Mouse (Mus musculus) spleen, adult 2 months (tissue): ENCODE results near the gene Plekha4.

Source experiments
- CTCF ChIP-seq: fragments of 200-500 bp; IDR thresholded peaks from 2 replicates; pipeline ENCODE4 v1.5.1; 2011; ENCODE audit warnings: mild to moderate bottlenecking, inconsistent platforms; ENCODE audit not compliant: insufficient read depth, insufficient read length, insufficient replicate concordance; ENCODE audit errors: extremely low read depth
- POLR2A ChIP-seq: fragments of 200-500 bp; IDR thresholded peaks from 2 replicates; pipeline ENCODE4 v1.6.1; 2011; ENCODE audit warnings: low read depth, low read length, inconsistent platforms

DNA sequence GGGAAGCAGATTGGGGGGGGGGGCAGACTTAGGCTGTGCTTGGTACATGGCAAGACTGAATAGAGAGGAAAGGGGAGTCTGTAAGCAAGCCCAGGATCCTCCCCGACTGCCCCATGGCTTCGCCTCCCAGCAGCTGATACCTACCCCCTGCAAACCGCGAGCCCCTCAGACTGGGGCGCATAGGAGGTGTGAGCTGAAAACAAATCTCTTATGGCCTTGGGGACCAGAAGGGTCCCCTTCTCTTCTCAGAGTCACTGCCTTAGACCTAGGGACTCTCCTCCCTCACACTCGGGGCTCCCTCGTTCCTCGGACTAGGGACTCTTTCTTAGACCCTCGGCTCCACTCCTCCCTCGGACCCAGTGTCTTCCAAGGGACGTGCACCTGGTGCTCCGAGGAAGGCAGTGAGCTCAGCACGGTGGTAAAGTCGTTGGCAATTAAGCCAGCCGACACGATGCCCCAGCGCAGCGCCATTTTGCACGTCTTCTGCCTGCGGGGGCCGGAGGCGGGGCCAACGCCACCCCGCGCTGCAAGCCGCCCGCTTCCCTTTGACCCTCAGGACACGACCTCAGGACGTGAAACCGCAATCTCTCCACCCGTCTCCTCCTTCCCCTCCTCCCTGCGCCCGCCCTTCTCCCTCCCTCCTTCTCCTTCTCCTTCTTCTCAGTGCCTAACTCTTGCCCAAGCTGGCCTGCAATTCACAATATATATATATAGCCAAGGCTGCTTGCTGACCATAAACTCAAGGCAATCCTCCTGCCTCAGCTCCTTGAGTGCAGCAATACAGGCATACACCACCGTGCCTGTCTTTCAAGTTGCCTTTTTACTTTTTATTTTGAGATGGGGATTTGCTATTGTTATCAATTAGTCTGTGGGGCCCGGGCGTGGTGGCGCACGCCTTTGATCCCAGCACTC lies 37.6 kb upstream of the Plekha4 start, which contains the start of gene Dhdh:
- no peak; the same call in 1 of the 2 replicates for TF ChIP-seq POLR2A
- TF ChIP-seq CTCF, result no peak
